Mouse (Mus musculus): ENCODE measurements around the gene Snrpf.

DNA sequence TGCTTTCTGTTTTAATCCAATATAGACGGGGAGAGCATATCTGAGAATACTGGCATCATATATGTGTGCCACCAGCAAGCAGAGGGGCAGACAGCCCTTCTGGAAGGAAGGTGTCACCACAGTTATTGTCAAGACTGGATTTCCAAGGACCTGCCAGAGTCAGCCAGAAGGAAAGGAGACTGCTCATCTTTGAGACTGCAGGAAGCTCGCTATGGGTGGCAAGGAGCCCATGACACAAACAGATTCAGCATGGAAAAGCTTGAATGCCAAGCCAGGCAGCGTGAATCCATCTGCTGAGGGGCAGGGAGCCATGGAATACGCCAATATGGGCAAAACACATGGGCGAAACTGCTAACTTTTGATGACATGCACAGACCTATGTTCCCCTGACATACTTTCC is 44.1 kb upstream of the Snrpf start:
- TF ChIP-seq POLR2A (IDR thresholded peaks at IDR 0.05; ENCODE audit: borderline replicate concordance, extremely low read depth, low read depth, low read length) (no peak), CTCF (IDR thresholded peaks at IDR 0.05; ENCODE audit: insufficient read depth, low read length) (no peak)
